19 mouse cellular contexts compared by ENCODE assay signal in the genomic region with DNA sequence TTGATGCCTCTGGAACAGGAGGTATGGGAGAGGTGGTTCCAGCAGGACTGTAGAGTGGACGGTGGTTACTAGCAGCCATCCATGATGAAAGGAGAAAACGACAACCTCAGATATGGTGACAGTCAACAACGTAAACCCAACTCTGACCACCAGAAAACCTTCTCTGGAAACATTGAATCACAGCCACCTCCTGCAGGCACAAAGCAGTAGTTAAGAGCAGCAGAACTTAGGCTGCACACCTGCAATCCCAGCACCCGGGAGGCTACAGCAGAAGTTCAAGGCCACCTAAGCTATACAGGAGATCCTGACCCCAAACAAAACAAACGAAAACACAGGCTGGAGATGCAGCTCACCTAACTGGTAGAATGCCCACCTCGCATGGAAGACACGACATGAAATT. TPM values are rescaled to one million over a fixed set of nuclear protein-coding genes. Genes with fewer than 3 reads are reported as not detected.
DNase-seq lines count a peak whose midpoint lies in the region; TF ChIP-seq lines count a peak whose summit lies in the region.
"Had no signal": no experiment of that assay in that cellular context is flagged by ENCODE, and none has a peak within 500 bp of the region (broad histone marks: within the 10 kb centered on the region; RNA-seq: fewer than 3 reads in every experiment).

No protein-coding gene starts in this region.

- in situ Hi-C loops in CH12.LX (cut with MboI; ENCODE audit: low pct_ligation_motif_present, low pct_unique_long_range_greater_than_20kb, low sequenced_read_pairs): no loop called here

- TF ChIP-seq RAD21 in CH12.LX (IDR thresholded peaks at IDR 0.05; ENCODE audit: low read depth, low read length): no peak; the same call in 1 of the 2 replicates

- no peak overlapping the region for H3K4me3 ChIP-seq in CH12.LX (replicated peaks in 1 of 3; ENCODE audit: low read depth in 2 of 3, low read length in 2 of 3, poor library complexity in 1 of 3)

- no peak for TF ChIP-seq POLR2A in CH12.LX (IDR thresholded peaks at IDR 0.05; ENCODE audit: low read depth, low read length)

- no peak overlapping the region for H3K4me2 ChIP-seq in CH12.LX (ENCODE audit: insufficient read depth, low read depth, poor library complexity, severe bottlenecking)

- peaks cover 27 to 57% of the 10 kb centered on the region in 2 experiments for H3K4me1 ChIP-seq in CH12.LX (ENCODE audit: control insufficient read depth in 1 of 2, insufficient read depth in 2 of 2)

- peaks cover 0 to 3% of the 10 kb centered on the region in 2 experiments for H3K36me3 ChIP-seq in CH12.LX (replicated peaks in 1 of 2; ENCODE audit: control insufficient read depth in 1 of 2, insufficient read depth in 1 of 2, low read length in 1 of 2)

- no peaks in the 10 kb centered on the region for H3K27me3 ChIP-seq in CH12.LX (replicated peaks)
- H3K27me3 ChIP-seq: Patski had no signal

- 0 out of 2 replicates have a peak overlapping the region, but pooled peaks have one; percentile 5 for H3K9ac ChIP-seq in CH12.LX (ENCODE audit: insufficient read depth, low read depth)

- peak; percentile 70 for TF ChIP-seq EP300 in CH12.LX (IDR thresholded peaks at IDR 0.05; ENCODE audit: low read length)

- H3K9me3 ChIP-seq in CH12.LX (replicated peaks; ENCODE audit: low read length): no peaks in the 10 kb centered on the region
- H3K9me3 ChIP-seq: G1E had no signal

- dilution Hi-C loops in CH12.LX (cut with MboI; ENCODE audit: extremely low pct_ligation_motif_present, extremely low pct_unique_long_range_greater_than_20kb, low sequenced_read_pairs): no loop called here

- H3K27ac ChIP-seq in CH12.LX (ENCODE audit: insufficient read depth, low read depth): peak overlapping the region; percentile 45

- TF ChIP-seq CTCF in CH12.LX (conservative IDR thresholded peaks at IDR 0.05 in 1 of 2, IDR thresholded peaks at IDR 0.05 in 1 of 2; ENCODE audit: low read depth in 2 of 2, low read length in 2 of 2): no peak; a peak in 1 of 4 replicates

- no peaks in the 10 kb centered on the region; the same call in 1 of the 2 replicates for H3K79me2 ChIP-seq in CH12.LX (replicated peaks; ENCODE audit: control insufficient read depth, extremely low read depth, insufficient read depth, poor library complexity, severe bottlenecking)

- DNase-seq in CH12.LX (ENCODE audit: extremely low read depth): peak; percentile 66
- peak; percentile 42 for DNase-seq in induced T-regulatory cell, adult 2 months (ENCODE audit: low read depth)
- DNase-seq in lung, postnatal 25 days (ENCODE audit: low spot score): no peak
- DNase-seq in thymus, postnatal 14 days: no peak
- DNase-seq: adrenal gland, adult 2 months; adrenal gland, adult 8-10 months; adrenal gland, postnatal 10 days; adrenal gland, postnatal 14 days; adrenal gland, postnatal 25 days; adrenal gland, postnatal 36 days; B cell, adult 2 months; cerebellum, adult 11 months; cerebellum, adult 11-12 months; cerebellum, adult 18-20 months; cerebellum, adult 2 months had no signal

TF ChIP-seq in CH12.LX, 34 proteins besides CTCF, POLR2A, EP300 and RAD21:
- TF ChIP-seq CHD1 (IDR thresholded peaks at IDR 0.05; ENCODE audit: low read depth, low read length) (no peak), ELF1 (IDR thresholded peaks at IDR 0.05; ENCODE audit: low read depth, low read length) (no peak), CHD2 (IDR thresholded peaks at IDR 0.05; ENCODE audit: low read length) (no peak), MXI1 (IDR thresholded peaks at IDR 0.05; ENCODE audit: low read depth, low read length) (no peak), HCFC1 (IDR thresholded peaks at IDR 0.05; ENCODE audit: low read depth, low read length) (no peak), RCOR1 (conservative IDR thresholded peaks at IDR 0.05; ENCODE audit: low read depth, low read length) (no peak), ETS1 (conservative IDR thresholded peaks at IDR 0.05; ENCODE audit: low read depth, low read length) (peak; percentile 76), SIN3A (IDR thresholded peaks at IDR 0.05; ENCODE audit: low read length) (no peak), IRF4 (IDR thresholded peaks at IDR 0.05; ENCODE audit: low read depth, low read length) (peak; percentile 68), JUND (conservative IDR thresholded peaks at IDR 0.05; ENCODE audit: low read depth, low read length) (peak; percentile 92), SMC3 (IDR thresholded peaks at IDR 0.05; ENCODE audit: low read depth, low read length) (no peak), NELFE (IDR thresholded peaks at IDR 0.05; ENCODE audit: low read depth, low read length) (no peak), TCF12 (IDR thresholded peaks at IDR 0.05; ENCODE audit: low read depth, low read length) (peak; percentile 77), MEF2A (IDR thresholded peaks at IDR 0.05; ENCODE audit: borderline replicate concordance, low read depth, low read length) (0 out of 2 replicates have a peak, but pooled peaks have one; percentile 55), BHLHE40 (IDR thresholded peaks at IDR 0.05; ENCODE audit: low read depth, low read length) (peak; percentile 49; the same call in 1 of the 2 replicates), ZKSCAN1 (IDR thresholded peaks at IDR 0.05; ENCODE audit: borderline replicate concordance, low read depth, low read length) (no peak), ZC3H11A (IDR thresholded peaks at IDR 0.05; ENCODE audit: low read depth, low read length) (no peak), JUN (IDR thresholded peaks at IDR 0.05; ENCODE audit: insufficient read depth, low read depth, low read length) (peak; percentile 79), NRF1 (IDR thresholded peaks at IDR 0.05; ENCODE audit: low read depth, low read length) (no peak)

RNA-seq across cellular contexts. Expression of a gene that starts 32.1 kb away (rescaled TPM):
- total RNA-seq in CH12.LX (2012; rRNA removed): 17.2 and 39.3 TPM in 2 replicates
- total RNA-seq in CH12.LX (2014; rRNA removed): 7.2 and 8.7 TPM in 2 replicates
- polyA plus RNA-seq in CH12.LX (2012; ENCODE audit: insufficient read length, low read depth): 8.7 and 10.9 TPM in 2 replicates

RNA-seq across cellular contexts. Expression of a gene that starts 45.6 kb away (rescaled TPM):
- total RNA-seq in CH12.LX (2012; rRNA removed) (0.67 and 2.6 TPM in 2 replicates), CH12.LX (2014; rRNA removed) (2.0 and 3.0 TPM in 2 replicates)
- 0.12 and 0.26 TPM in 2 replicates for polyA plus RNA-seq in CH12.LX (2012; ENCODE audit: insufficient read length, low read depth)
- polyA plus RNA-seq: activated CD4-positive, CD25-positive, alpha-beta regulatory T cell, adult 4 months; CD4-positive, CD25-positive, alpha-beta regulatory T cell, adult 4 months had no signal

RNA-seq across cellular contexts. Expression of a gene that starts 53.1 kb away (rescaled TPM):
- total RNA-seq in CH12.LX (2012; rRNA removed): 321 and 436 TPM in 2 replicates
- 291 and 336 TPM in 2 replicates for total RNA-seq in CH12.LX (2014; rRNA removed)
- polyA plus RNA-seq in CH12.LX (2012; ENCODE audit: insufficient read length, low read depth): 222 and 228 TPM in 2 replicates

Comparison
In these comparisons a context has a peak if more than half of its experiments do, and no peak if none do; other contexts are left out.
1. DNase-seq: peak in CH12.LX (single experiment) and induced T-regulatory cell, adult 2 months (single experiment); none in lung, postnatal 25 days (single experiment) and thymus, postnatal 14 days (single experiment).